Comparison of ENCODE assay signal across 17 mouse cellular contexts in genomic region chr1:126443890-126444289, GRCm38 (mm10).
"Had no signal": no experiment of that assay in that cellular context is flagged by ENCODE, and none has a peak within 500 bp of the region (broad histone marks: within the 10 kb centered on the region; RNA-seq: fewer than 3 reads in every experiment).

No protein-coding gene starts in this region.

- H3K27me3 ChIP-seq: lung, embryonic 15.5 days; megakaryocyte, embryonic 14.5 days; midbrain, embryonic 13.5 days; midbrain, embryonic 15.5 days; neural tube, embryonic 12.5 days; stomach, embryonic 15.5 days had no signal

- H3K4me1 ChIP-seq: midbrain, embryonic 13.5 days; midbrain, embryonic 15.5 days; neural tube, embryonic 12.5 days; stomach, embryonic 15.5 days had no signal

- H3K4me2 ChIP-seq: lung, embryonic 15.5 days; midbrain, embryonic 11.5 days; midbrain, embryonic 13.5 days; midbrain, embryonic 15.5 days; neural tube, embryonic 12.5 days; stomach, embryonic 15.5 days had no signal

- H3K9me3 ChIP-seq: lung, embryonic 15.5 days; megakaryocyte, embryonic 14.5 days; midbrain, embryonic 13.5 days; midbrain, embryonic 15.5 days; neural tube, embryonic 12.5 days; stomach, embryonic 15.5 days had no signal

- H3K27ac ChIP-seq: lung, embryonic 15.5 days; macrophage; midbrain, embryonic 13.5 days; midbrain, embryonic 15.5 days; neural tube, embryonic 12.5 days; stomach, embryonic 15.5 days; stomach, postnatal 0 days had no signal

- H3K36me3 ChIP-seq: midbrain, embryonic 13.5 days; midbrain, embryonic 15.5 days; neural tube, embryonic 12.5 days; stomach, embryonic 15.5 days had no signal

- DNase-seq: lung, adult 2 months; lung, postnatal 14 days; lung, postnatal 36 days; right cerebral cortex, postnatal 14 days; thymus, adult 2 months; thymus, postnatal 25 days; thymus, postnatal 4 days had no signal

- H3K9ac ChIP-seq: lung, embryonic 15.5 days; midbrain, embryonic 13.5 days; midbrain, embryonic 15.5 days; neural tube, embryonic 12.5 days; stomach, embryonic 15.5 days had no signal

- H3K4me3 ChIP-seq: lung, embryonic 15.5 days; megakaryocyte, embryonic 14.5 days; midbrain, embryonic 13.5 days; midbrain, embryonic 15.5 days; neural tube, embryonic 12.5 days; stomach, embryonic 15.5 days had no signal

- ATAC-seq: lung, postnatal 0 days; midbrain, embryonic 13.5 days; midbrain, embryonic 15.5 days had no signal
